Mouse (Mus musculus) left cerebral cortex, postnatal 14 days (tissue): ENCODE data around the gene Trmt44. TPM values are rescaled to one million over a fixed set of nuclear protein-coding genes. Genes with fewer than 3 reads are reported as not detected.

Experiments used
- DNase-seq, 2 experiments: peaks; one replicate each; pipeline ENCODE4 v3.0.0; 2021 to 2022; ENCODE audit warnings: low spot score in 2 of 2, mixed read lengths in 1 of 2
- intact Hi-C: fragments of 180-260 bp; cut with DNase I; formaldehyde crosslinking; loops from one replicate; pipeline ENCODE4 v1.15.1; 2025
- total RNA-seq, 2 experiments: library from RNA; stranded (reverse); gene quantifications; 2 replicates each; pipeline ENCODE4 v1.2.3; 2021

The Trmt44 gene
- total RNA-seq, 2 experiments from 2014 or later: 6.9 to 7.4 TPM

DNA sequence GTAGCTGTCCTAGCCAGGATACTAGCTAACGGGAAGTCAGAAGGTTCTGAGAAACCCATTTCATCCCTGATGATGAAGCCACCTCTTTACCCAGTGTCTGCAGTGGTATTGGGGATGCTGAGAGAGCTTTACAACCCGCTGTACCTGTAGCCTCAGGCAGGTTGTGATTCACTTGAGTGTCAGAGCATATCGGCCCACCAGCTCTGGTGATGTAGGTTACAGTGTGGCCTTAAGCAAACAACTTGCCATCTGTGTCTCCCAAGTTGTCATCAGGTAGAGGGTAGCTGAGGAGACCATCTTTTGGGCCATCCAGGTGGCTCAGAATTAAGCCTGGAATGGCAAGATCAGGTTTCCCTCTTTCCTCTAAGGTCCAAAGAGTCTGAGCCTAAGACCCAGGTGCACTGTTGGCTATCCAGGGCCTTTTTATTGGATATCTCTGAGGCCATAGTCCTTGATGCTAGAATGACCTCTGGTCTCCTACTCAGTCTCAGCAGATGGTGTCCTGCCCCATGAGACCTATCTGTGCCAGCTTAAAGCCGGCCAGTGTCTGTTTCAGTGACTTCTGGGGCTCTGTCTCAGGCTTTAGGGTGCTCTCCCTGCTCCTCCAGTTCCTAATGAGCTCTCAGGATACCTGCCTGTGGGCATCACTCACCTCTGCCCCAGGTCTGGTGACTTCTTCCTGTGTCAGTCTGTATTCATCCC is 21.9 kb downstream of the Trmt44 start:
- intact Hi-C loops: no loop called here
- DNase-seq: no peak

DNA sequence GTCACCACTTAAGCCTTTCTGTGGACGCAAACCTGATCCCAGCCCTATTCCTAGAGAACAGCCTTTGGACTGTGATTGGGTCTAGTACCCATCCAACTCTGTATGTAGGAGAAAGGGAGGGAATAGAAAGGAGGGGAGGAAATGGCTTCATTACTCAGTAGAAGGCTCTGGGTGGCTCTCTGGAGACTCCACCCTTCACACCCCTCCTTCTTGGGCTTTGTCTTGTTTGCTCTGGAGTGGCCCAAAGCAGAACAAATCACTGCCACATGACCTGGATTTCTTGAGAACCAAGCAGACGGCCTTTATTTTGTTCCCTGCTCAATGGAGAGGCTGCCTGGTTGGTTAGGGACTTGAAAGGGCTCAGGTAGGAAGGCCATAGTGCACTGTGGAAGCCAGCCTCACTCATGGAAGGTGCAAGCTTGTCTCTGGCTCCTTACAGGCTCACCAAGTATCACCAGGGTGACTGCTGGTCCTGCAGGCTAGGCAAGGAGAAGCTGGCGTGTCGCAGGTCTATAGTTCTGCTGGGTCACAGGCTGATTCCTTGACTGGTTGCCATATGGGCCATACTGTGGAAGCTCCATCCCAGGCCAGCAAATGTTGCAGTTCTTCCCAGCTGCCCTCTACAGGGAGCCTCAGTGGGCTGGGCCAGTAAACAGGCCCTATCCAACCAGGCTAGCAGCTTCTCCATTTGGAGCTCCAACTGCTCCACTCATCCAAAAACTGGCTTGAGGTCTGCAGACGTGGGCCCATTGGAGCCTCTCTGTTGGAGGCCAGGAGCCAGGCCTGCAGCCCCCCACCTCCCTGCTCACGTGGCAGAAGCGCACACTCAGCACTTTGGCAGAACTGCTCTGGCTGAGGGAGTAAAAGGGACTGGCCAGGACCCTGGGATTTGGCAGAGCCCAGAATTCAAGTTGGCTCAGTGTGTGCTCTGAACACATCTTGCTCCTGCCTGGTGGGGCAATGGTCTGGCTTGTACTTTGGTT is 22.7 kb downstream of the Trmt44 start:
- no peak for DNase-seq
- intact Hi-C loops: no loop called here

DNA sequence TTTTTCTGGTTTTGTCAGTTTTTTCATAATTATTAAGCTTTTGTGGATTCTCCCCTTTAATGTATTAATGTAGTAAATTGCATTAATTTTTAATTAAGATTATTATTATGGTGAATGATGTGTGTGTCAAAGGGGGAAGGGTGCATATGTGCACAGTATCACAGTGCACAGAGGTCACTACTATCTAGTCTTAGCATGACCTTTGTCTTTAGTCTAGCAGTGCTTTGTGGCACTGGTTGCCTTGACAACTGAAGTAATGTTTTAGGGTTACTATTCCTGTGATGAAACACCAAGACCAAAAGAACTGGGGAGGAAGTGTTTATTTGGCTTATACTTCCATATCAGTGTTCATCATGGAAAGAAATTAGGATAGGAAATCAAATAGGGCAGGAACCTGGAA is 28.7 kb downstream of the Trmt44 start:
- intact Hi-C loops: no loop called here
- no peak for DNase-seq

DNA sequence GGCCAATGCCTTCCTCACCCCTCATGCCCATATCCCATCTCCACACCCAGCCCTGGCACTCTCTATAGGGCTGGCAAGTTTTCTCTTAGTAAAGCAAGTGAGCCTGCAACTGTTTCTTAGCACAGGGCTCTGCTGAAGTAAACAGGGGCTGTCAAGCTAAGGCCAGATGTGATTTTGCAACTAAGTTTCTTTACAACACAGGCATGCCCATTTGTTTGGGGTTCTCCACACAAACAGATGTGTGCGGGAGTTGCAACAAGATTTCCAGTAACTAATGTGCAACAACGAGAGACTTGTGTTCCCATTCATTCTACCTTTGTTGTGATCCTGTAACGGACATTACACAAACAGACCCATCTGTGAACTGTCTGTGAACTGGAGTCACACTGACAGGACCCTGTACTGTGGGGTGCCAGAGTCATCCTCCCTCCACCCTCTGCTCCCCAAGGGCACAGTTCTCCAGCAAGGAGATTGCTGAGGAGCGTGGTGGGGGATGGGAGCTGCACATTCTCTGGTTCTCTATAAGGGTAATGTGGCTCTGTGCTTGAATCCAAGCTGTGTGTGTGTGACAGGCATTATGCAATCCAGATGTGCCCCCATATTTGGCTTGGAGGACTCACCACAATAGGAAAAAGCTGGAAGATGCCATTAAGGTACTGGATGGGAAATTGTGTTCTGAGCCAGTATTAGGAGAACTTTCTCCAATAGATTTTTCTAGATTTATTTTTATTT is 33.6 kb downstream of the Trmt44 start:
- no peak for DNase-seq
- intact Hi-C loops: no loop called here

GRCm38 (mm10) chr5:35540555-35540954 is 34.3 kb downstream of the Trmt44 start:
- intact Hi-C loops: no loop called here
- DNase-seq: no peak

DNA sequence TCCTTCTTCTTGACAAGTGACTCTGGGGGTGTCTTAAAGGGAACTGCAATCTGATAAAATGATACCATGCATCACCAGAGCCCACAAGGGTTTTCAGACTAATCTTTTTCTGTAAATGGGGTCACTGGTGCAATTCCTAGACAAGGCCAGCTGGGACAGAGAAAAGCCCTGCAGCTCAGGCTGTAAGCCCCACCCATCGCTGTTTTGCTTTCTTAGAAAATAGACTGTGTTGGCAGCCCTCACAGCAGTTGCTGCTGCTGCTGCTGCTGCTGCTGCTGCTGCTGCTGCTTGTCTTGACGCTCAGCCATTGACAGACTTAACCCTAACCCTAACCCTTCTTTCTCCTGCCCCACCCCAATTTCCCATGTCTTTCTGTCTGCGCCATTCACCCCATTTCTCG is 35.3 kb downstream of the Trmt44 start:
- intact Hi-C loops: no loop called here
- no peak for DNase-seq

DNA sequence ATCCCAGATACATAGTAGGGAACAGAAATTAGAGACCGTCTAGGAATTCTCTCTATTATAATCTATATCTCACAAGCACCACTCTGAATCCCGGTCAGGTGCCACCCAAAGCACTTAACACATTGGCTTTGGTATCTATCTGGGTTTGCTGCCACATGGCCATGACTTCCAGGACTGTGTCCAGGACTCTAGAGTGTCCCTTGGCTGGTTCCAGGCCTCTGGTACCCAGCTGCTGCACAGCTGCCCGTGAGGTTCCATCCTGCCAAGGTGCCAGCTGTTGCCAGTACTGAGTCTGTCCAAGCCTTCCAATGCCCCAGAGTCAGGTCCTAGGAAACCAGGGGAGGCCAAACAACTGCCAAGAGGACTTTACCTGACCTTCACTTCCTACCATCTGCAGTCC is 36.8 kb downstream of the Trmt44 start:
- no peak for DNase-seq
- intact Hi-C loops: no loop called here

DNA sequence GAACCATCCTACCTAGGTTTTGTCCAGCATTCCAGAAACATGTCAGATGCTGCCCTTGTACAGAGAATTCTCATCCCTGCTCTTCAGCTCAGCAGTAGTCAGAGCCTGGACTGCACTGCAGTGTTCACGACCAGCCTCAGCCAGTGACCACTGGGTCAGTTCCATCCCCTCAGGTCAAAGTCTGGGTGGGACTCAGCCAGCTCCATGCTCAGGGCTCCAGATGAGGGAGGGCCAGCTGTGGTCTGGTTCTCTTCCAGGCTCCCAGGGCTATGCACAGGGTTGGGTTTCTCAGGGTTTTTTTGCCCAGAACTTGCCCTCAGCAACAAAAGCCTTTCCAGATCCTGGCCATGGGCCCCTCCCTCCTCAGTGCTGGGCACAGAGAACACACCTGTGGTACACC is 37.4 kb downstream of the Trmt44 start:
- intact Hi-C loops: no loop called here
- no peak for DNase-seq

- intact Hi-C loops: no loop called here
- DNase-seq: no peak
These were observed 38.6 kb downstream of the Trmt44 start for GRCm38 (mm10) chr5:35536271-35536670.

- no peak for DNase-seq
- intact Hi-C loops: no loop called here
These were observed 43.3 kb downstream of the Trmt44 start for GRCm38 (mm10) chr5:35531586-35531985.

DNA sequence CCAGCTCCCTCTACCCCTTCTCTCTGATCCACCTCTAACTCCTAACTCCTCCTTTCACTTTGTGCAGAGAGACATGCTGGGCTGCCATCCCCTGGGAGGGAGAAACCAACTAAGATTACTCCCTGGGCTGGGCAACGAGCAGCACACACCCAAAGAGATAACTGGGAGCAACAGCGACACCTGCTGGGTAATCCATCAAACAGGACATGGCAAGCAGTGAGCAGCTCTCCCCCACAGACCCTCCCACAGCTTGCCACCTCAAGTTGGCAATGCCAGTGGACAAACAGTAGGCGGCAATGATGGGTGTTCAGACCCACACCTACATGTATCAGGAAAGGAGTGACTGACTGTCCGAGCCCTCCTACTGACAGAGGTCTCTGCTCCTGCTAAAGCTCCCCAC is 44.4 kb downstream of the Trmt44 start:
- intact Hi-C loops: no loop called here

DNA sequence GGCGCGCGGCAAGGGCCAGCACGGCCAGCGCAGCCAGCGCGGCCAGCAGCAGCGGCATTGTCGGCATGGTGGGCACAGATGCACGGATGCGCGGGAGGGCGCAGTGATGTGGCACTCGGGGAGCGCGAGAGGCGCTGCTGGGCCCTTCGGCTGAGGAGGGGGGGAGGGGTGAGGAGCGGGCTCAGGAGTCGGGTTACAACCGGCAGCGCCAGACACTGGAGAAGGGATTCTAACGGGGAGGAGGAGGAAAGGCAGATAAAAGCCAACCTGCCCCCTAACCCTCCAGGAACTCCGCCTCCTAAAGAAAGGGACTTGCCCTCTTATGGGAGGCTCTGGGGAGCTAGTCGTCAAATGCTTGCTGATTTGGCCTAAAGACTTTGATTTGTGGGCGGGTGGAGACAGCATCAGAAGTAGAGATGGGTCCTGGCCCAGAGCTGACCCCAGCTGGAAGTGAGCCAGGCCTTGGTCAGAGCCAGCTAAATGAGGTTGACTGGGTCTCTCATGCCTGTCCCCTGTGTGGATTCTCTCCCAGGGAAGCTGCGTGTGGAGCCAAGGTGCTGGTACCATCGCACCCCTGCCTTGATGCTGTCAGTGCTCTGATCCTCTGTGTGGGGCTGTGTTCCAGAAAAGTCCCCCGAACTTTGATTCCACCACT is 49.3 kb downstream of the Trmt44 start, which contains the start of gene Cpz:
Cpz (minus strand) TSS at position 230 of the 655 bp plus-strand sequence.
- intact Hi-C loops: no loop called here
- no peak for DNase-seq

More for the DNA sequence above, 44.4 kb downstream of the Trmt44 start:
- peak; percentile 52 to 59 for DNase-seq

- intact Hi-C loops: no loop called here
- DNase-seq: no peak
These were observed 50.5 kb downstream of the Trmt44 start for GRCm38 (mm10) chr5:35524381-35524780.

DNA sequence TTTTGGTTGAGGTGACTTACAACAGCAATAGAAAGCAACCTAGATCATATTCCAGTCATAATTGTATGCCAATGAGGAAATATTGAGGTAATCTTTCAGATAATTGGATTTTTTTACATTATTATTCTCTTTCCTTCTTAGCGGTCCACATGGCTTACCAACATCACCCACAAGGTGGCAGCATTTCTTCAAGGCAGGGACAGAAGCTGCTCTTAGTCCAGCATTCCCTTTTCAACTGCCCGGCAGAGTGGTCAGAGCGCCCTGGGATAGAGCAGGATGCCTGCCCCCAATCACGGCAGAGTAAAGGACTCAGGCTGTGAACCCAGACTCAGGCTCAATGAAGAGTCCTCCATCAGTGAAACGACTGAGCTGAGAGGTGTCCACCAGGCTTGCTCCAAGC is 51.1 kb downstream of the Trmt44 start:
- intact Hi-C loops: loop anchor here (2.0 kb wide), 1 partner anchor 39 kb away; no protein-coding TSS in a partner anchor
- peak; percentile 46 to 80 for DNase-seq

GRCm38 (mm10) chr5:35516781-35517180 is 58.1 kb downstream of the Trmt44 start:
- intact Hi-C loops: no loop called here
- DNase-seq: no peak

DNA sequence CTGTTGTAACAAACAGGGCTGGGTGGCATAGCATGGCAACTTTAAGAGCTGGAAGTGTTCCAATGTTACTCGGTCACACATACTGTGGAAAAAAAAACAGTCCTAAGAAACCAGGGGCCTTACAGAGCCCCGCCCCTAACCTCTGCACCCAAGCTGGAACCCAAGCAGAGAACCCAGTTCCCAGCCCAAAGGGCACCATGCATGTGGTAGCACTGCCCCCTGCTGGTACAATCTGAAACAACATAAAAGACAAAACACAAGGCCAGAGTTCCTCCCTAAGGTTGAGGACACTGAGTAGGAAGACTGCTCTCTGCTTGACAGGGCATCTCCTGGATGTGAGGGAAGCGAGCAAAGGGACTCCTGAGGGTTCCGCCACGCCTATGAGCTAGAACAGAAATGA is 64.3 kb downstream of the Trmt44 start:
- DNase-seq: peak; percentile 43 to 72
- intact Hi-C loops: loop anchor here (2.0 kb wide), 2 partner anchors 130 to 148 kb away; no protein-coding TSS in a partner anchor
